Mouse (Mus musculus): ENCODE measurements around the gene Eif1. TPM values are rescaled to one million over a fixed set of nuclear protein-coding genes. Genes with fewer than 3 reads are reported as not detected.

Eif1 gene
- total and polyA plus RNA-seq, 2 experiments from 2014 or later: 105 to 1,927 TPM

GRCm38 (mm10) chr11:100322591-100323258 lies 3.0 kb downstream of the Eif1 start:
- Histone ChIP-seq H3K27ac (ENCODE audit: low read depth) (no peak overlapping the region), H3K4me2 (ENCODE audit: low read depth, low read length) (no peak overlapping the region), H3K27me3 (ENCODE audit: control insufficient read depth, insufficient read depth, low read length) (no peaks in the 10 kb centered on the region), H3K36me3 (replicated peaks; ENCODE audit: control insufficient read depth, insufficient read depth, low read length) (peaks cover 23% of the 10 kb centered on the region), H3K4me1 (ENCODE audit: control insufficient read depth, insufficient read depth) (peaks cover 5% of the 10 kb centered on the region; the same call in 1 of the 2 replicates), H3K9me3 (replicated peaks; ENCODE audit: control insufficient read depth, low read length) (no peaks in the 10 kb centered on the region), H3K4me3 (ENCODE audit: low read depth, low read length) (no peak overlapping the region), H3K9ac (replicated peaks; ENCODE audit: low read depth, low read length) (no peak overlapping the region)
- peak; percentile 24; the same call in 1 of the 2 replicates for TF ChIP-seq EP300 (IDR thresholded peaks at IDR 0.05; ENCODE audit: low read depth)
- TF ChIP-seq CTCF (IDR thresholded peaks at IDR 0.05; ENCODE audit: low read depth): no peak
- no peak for DNase-seq (ENCODE audit: low spot score)
- 64% methylated on average over 3 of the region's 3 CpGs for WGBS
- ATAC-seq (ENCODE audit: insufficient read depth, low read depth): no peak

GRCm38 (mm10) chr11:100323578-100323977 lies 3.9 kb downstream of the Eif1 start:
- Histone ChIP-seq H3K4me1 (ENCODE audit: control insufficient read depth, insufficient read depth) (peaks cover 5% of the 10 kb centered on the region; the same call in 1 of the 2 replicates), H3K27me3 (ENCODE audit: control insufficient read depth, insufficient read depth, low read length) (no peaks in the 10 kb centered on the region), H3K9me3 (replicated peaks; ENCODE audit: control insufficient read depth, low read length) (no peaks in the 10 kb centered on the region), H3K4me2 (ENCODE audit: low read depth, low read length) (no peak overlapping the region), H3K9ac (replicated peaks; ENCODE audit: low read depth, low read length) (no peak overlapping the region), H3K36me3 (replicated peaks; ENCODE audit: control insufficient read depth, insufficient read depth, low read length) (peaks cover 23% of the 10 kb centered on the region), H3K4me3 (ENCODE audit: low read depth, low read length) (no peak overlapping the region), H3K27ac (ENCODE audit: low read depth) (no peak overlapping the region)
- WGBS: 18% methylated on average over 3 of the region's 3 CpGs
- no peak for ATAC-seq (ENCODE audit: insufficient read depth, low read depth)
- TF ChIP-seq EP300 (IDR thresholded peaks at IDR 0.05; ENCODE audit: low read depth) (no peak), CTCF (IDR thresholded peaks at IDR 0.05; ENCODE audit: low read depth) (peak; percentile 76)
- DNase-seq (ENCODE audit: low spot score): peak; percentile 67

GRCm38 (mm10) chr11:100325062-100325629 lies 5.5 kb downstream of the Eif1 start:
- H3K4me2 ChIP-seq (ENCODE audit: low read depth, low read length): no peak overlapping the region
- H3K9me3 ChIP-seq (replicated peaks; ENCODE audit: control insufficient read depth, low read length): no peaks in the 10 kb centered on the region
- H3K9ac ChIP-seq (replicated peaks; ENCODE audit: low read depth, low read length): no peak overlapping the region
- 72% methylated on average over 11 of the region's 11 CpGs for WGBS
- no peak for DNase-seq (ENCODE audit: low spot score)
- H3K27me3 ChIP-seq (ENCODE audit: control insufficient read depth, insufficient read depth, low read length): no peaks in the 10 kb centered on the region
- peaks cover 5% of the 10 kb centered on the region; the same call in 1 of the 2 replicates for H3K4me1 ChIP-seq (ENCODE audit: control insufficient read depth, insufficient read depth)
- H3K27ac ChIP-seq (ENCODE audit: low read depth): no peak overlapping the region
- ATAC-seq (ENCODE audit: insufficient read depth, low read depth): no peak
- H3K4me3 ChIP-seq (ENCODE audit: low read depth, low read length): no peak overlapping the region
- TF ChIP-seq CTCF (IDR thresholded peaks at IDR 0.05; ENCODE audit: low read depth) (no peak), EP300 (IDR thresholded peaks at IDR 0.05; ENCODE audit: low read depth) (no peak)
- H3K36me3 ChIP-seq (replicated peaks; ENCODE audit: control insufficient read depth, insufficient read depth, low read length): peaks cover 23% of the 10 kb centered on the region

GRCm38 (mm10) chr11:100327316-100327715 lies 7.6 kb downstream of the Eif1 start:
- ATAC-seq (ENCODE audit: insufficient read depth, low read depth) (no peak), DNase-seq (ENCODE audit: low spot score) (peak; percentile 65)
- Histone ChIP-seq H3K9ac (replicated peaks; ENCODE audit: low read depth, low read length) (no peak overlapping the region), H3K4me2 (ENCODE audit: low read depth, low read length) (no peak overlapping the region), H3K4me1 (ENCODE audit: control insufficient read depth, insufficient read depth) (0 out of 2 replicates have a peak, but pooled peaks cover 5% of the 10 kb centered on the region), H3K27me3 (ENCODE audit: control insufficient read depth, insufficient read depth, low read length) (no peaks in the 10 kb centered on the region), H3K36me3 (replicated peaks; ENCODE audit: control insufficient read depth, insufficient read depth, low read length) (peaks cover 7% of the 10 kb centered on the region), H3K4me3 (ENCODE audit: low read depth, low read length) (no peak overlapping the region), H3K9me3 (replicated peaks; ENCODE audit: control insufficient read depth, low read length) (no peaks in the 10 kb centered on the region), H3K27ac (ENCODE audit: low read depth) (no peak overlapping the region)
- no peak for TF ChIP-seq CTCF (IDR thresholded peaks at IDR 0.05; ENCODE audit: low read depth)
- WGBS: 30% methylated on average over 11 of the region's 11 CpGs

GRCm38 (mm10) chr11:100327761-100328160 lies 8.1 kb downstream of the Eif1 start:
- no peak for TF ChIP-seq EP300 (IDR thresholded peaks at IDR 0.05; ENCODE audit: low read depth)
- TF ChIP-seq CTCF (IDR thresholded peaks at IDR 0.05; ENCODE audit: low read depth): no peak
- Histone ChIP-seq H3K27ac (ENCODE audit: low read depth) (no peak overlapping the region), H3K9ac (replicated peaks; ENCODE audit: low read depth, low read length) (no peak overlapping the region), H3K36me3 (replicated peaks; ENCODE audit: control insufficient read depth, insufficient read depth, low read length) (peaks cover 3% of the 10 kb centered on the region; the same call in 1 of the 2 replicates), H3K4me3 (ENCODE audit: low read depth, low read length) (no peak overlapping the region), H3K9me3 (replicated peaks; ENCODE audit: control insufficient read depth, low read length) (no peaks in the 10 kb centered on the region), H3K4me2 (ENCODE audit: low read depth, low read length) (no peak overlapping the region), H3K27me3 (ENCODE audit: control insufficient read depth, insufficient read depth, low read length) (no peaks in the 10 kb centered on the region), H3K4me1 (ENCODE audit: control insufficient read depth, insufficient read depth) (0 out of 2 replicates have a peak, but pooled peaks cover 5% of the 10 kb centered on the region)
- ATAC-seq (ENCODE audit: insufficient read depth, low read depth) (no peak), DNase-seq (ENCODE audit: low spot score) (no peak)
- 67% methylated on average over 6 of the region's 6 CpGs for WGBS

Data from heart, postnatal 0 days (tissue).